Mouse (Mus musculus): ENCODE data around the gene Rabl6. TPM values are rescaled to one million over a fixed set of nuclear protein-coding genes. Genes with fewer than 3 reads are reported as not detected.

The Rabl6 gene
- total RNA-seq (2023), result 100 to 1,000 TPM; 100 to 112 TPM

DNA sequence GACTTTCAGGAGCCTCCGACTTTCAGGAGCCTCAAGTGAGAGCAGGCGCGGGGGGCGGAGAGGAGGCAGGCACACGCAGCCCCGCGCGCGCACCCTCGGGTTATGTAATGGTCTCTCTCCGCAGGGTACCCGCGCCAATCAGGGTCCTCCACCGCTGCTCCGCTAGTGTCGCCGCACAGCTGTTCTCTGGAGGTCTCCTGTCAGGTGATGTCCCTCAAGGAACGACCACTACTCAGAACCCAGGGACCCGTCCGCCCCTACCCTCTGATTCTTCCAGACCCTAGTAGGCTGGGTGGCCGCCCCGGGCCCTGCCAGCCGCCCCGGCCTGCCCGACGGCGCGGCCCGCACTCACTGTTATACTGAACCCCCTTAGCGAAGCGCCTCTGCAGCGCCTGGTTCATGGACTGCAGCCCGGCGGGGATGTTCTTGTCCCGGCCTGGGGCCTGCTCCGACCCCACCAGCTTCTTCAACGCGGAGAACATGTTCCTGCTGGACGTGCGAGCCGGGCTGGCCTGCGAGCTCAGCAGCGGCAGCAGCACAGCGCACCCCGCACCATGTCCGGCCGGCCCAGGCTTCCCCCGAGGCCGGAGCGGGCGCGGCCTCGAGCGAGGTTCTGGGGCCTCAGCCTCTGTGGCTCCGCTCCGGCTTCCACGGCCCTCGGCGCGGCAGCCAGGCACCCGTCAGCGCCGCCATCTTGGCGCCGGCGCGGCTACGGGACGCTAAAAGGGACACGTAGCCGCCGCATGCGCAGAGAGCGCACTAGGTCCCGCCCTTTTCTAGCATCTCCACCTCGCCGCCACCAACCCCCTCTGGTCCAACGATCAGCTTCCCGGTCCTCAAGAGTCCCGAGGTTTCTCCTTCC, at the start of gene Rabl6:
Gene Rabl6 (minus strand): TSS at position 761 of the 862 bp plus-strand sequence.

DNA sequence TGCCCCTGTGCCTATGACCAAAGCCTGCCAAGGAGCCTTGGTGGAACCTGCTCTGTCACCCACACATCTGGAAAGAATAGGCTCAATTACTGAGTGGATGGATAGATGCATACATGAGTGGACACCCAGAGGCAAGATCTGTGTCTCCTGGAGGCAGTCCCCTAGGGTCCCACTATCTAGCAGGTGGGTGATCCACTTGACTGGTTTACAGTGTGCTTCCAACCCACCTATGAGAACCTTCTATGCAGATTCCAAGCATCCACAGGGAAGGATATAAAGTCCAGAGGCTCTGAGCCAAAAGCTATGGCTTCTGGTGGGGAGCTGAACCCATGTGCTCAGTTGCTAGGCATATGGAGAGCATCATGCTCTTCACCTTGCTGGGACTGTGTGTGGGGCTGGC, 49.3 kb upstream of the Rabl6 start, which contains the start of gene Lcn5:
Gene Lcn5 (plus strand): TSS at position 301 of the 400 bp plus-strand sequence.

DNA sequence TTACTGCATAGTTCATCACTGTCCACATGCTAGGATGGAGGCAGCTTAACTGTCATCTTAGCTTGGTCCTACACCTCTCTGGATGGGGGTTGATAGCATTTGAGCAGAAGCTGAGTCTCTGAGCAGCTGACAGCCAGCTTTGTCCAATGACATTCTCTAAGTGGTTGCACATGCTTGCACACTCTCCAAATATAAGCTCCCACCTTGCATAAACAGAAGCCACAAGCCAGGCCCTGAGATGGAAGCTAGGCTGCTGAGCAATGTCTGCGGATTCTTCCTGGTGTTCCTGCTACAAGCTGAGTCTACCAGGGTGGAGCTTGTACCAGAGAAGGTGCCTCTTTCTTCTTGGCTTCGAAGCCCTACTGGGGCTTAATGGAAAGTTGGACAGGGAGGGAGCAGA, 44.6 kb upstream of the Rabl6 start, which contains the start of gene Lcn8:
Gene Lcn8 (plus strand): TSS at position 219 of the 400 bp plus-strand sequence.

DNA sequence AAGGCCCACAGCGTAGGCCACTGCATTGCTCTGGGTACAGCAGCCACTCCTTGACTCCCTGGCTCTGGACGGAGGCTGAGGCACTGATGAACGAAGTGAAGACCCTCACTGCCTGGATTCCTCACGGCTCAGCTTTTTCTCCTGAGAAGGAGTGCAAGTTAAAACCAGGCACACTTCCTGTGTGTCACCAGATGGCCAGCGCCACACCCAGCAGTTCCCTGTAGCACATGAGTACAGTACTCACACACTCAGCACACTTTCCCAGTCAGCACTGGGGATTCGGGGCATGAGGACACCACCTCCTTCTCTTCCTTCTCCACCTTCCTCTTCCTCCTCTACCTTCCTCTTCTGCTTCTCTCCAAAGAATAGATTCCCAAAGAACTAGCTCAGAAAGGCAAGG, 19.5 kb upstream of the Rabl6 start, which contains the start of gene Fcna:
Gene Fcna (minus strand): TSS at position 220 of the 400 bp plus-strand sequence.

DNA sequence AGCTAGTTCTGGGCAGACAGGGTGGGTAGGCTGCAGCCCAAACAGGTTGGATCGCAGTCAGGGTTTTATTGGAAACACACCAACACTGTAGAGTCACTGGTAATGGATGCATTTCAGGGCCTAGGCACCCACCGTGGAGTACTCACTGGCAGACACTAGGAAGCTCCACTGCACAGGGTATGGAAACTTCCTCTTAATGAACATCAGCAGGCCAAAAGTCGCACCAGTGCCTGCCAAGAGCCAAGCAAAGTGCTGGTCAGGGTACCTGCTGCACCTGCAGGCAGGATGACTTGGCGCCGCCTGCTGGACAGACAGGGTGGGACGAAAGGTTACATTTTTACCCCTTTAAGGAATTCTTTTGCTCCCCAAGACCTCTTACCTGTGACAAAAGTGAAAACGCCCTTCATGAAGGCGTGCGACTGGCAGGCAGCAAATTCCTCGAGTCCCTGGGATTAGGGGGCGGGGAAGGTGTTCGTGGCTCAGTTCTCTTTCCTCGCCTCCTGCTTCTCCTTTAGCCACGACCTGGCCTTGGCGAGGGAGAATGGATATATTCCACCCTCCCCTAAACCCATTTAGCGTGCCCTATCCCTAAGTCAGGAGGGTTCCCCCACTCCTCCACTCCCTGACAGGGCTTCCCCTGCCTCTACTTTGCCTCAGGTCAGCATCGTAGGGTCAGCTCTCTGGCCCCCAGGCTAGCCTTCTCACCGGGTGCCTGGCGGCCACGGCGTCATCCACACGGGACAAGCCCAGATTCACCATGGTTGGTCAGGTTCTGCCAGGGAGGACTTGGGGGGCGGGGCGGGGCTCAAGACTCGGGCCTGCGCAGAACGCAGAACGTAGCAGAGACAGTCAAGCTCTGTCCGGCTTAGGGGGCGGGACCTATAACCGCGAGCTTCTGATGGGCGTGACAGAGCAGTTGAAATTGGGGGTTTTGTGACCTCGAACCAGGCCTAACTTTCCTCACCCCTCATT, 13.2 kb upstream of the Rabl6 start, which contains the start of gene Tmem141:
Gene Tmem141 (minus strand): TSS at position 777 of the 972 bp plus-strand sequence.

DNA sequence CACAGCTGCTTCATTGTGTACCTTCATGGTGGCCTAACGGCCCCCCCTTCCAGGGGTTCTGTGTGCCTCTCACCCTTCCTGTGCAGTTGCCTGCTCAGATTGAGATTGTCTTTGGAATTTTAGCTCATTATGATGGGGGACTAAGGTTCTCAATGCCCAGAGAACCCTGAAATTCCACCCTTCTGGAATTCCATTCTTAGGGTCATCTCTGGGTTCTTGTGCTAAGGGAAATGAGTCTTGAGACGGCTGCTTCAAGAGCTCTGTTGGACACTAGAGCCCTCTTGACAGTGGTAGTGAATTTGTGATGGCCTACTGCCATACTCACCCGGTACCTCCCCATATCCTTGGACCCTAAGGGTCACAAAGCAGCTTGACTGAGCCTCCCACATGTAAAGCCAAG, 9.3 kb upstream of the Rabl6 start, which contains the start of gene Ccdc183:
Gene Ccdc183 (minus strand): TSS at position 101 of the 400 bp plus-strand sequence.

DNA sequence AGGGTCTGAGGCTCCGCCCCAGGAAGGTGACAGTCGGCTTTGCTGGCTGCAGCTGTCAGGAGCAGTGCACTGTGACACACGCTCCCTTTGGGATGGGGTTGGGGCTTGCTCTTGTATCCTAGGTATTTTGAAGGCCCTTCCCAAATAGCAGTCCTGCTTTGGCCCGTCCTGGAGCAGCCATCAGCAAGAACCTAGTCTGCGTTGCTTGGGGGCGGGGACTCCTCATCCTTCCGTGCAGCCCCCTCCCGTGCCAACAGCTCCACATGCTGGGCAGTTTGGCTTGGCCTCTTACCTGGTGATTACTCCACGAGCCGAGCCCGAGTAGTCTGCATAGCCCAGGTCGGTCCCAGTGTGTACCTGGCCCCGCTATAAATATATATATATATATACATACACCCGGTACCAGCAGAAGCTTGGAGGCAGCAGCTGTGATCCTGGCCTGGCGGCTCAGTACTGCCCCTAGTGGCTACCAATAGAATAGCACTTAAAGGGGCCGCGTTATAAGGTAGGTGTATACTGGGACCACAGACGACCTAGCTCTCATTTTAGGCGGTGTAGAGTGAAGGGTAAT, 26.9 kb downstream of the Rabl6 start, which contains the start of gene Ajm1:
Gene Ajm1 (minus strand): TSS at position 464 of the 571 bp plus-strand sequence.

DNA sequence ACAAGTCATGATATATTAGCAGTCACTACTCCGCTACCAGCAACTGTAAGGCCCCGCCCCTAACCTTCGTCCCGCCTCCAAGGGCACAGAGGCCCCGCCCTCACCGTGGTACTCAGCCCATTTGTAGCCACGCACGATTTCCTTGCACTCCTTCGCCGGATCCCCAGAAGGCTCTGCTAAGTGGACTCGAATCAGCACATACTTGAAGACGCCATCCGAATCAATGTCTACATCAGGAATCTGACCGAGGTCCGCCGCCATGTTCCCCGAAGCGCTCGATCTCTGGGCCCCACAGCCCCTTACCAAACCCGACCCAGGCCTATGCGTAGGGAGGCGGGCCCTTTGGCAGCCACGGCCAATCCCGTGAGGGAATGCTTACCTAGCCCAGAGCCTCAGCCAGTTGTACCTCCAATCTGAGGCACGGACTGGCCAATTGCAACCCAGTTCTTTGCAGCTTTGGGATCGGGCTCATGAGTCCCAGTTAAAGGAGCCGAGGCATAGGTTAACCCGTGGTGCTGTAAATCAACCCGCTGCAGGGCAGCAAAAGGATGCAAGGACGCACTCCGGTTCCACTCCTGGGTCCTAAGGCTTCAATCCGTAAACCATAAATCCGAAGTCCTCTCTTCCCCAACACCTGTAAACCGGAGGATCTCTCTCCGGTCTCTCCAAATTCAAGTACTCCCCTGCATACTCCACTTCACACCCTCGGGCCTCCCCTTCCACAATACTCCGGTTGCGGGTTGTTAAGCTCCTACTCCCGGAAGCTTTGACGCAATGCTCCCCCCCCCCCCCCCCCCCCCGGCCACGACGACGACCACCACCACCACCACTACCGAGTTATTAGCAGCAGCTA, 33.5 kb downstream of the Rabl6 start, which contains the start of the genes Mamdc4 and Phpt1:
Gene Mamdc4 (minus strand): TSS at position 267 of the 853 bp plus-strand sequence.
Gene Phpt1 (minus strand): TSS at position 646 of the 853 bp plus-strand sequence.

DNA sequence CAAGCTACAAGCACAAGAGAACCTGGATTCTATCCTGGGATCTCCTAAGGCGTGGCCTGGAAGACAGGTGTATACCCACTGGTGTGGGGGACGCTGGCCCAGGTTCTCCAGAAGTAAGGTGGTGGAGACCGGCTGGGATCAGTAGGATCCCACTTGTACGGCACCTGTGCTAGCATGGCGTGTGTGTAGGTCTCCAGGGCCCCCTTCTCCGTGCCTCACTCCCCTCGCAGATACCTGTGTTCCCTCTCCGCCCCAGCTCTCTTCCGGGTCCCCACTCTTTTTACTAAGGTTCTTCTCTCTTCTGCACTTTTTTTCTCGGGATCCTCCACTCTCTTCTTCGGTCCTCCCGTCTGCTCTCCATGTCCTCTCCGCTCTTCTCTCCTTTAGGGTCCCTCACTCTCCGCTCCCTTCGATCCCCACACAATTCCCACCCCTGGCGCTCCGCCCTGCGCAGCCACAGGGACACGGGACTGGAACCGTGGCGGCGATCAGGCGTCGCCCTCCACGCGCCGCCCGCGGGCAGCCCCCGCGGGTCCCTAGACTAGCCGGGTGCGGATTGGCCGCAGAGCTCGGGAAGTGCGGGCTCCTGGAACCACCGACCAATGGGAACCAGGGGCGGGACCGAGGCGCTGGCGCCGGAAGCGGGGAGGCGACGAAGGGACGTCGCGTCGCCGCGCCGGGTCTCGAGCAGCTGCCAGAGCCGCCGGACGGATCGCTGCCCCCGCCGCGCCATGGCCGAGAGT, 50.9 kb downstream of the Rabl6 start, which contains the start of gene Edf1:
Gene Edf1 (plus strand): TSS at position 627 of the 743 bp plus-strand sequence.

DNA sequence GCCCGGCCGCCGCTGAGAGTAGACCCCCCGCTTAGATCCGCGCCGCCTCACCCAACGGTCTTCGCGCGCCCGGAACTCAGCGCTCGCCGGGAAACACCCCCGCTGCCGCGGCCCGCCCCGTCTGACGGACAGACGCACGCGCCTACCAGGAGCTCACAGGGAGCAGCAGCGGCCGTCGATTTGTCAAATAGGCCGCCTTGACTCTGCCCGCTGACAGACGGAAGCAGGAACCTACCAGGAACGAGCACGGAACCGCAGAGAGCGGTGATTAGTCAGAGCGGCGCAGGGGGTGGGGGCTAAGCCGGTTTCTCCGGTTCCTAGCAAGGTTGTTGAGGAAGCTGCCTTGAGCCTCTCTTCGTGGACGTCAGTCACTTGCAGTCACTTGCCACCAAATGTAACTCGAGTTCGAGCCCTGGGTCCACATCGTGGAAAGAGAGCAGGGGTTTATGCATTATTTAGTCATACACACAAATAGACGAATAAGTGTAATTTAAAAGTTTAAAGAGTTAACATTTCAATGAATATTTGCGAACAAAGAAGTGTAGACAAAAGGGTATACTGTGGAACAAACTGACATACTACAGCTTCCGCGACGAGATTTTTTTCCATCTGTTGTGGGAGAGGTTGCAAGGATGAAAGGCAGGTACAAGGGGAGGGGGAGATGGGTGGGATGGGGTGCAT, 61.4 kb downstream of the Rabl6 start, which contains the start of gene Traf2:
Gene Traf2 (minus strand): TSS at position 130 of the 681 bp plus-strand sequence.

Other genes starting within 250 kb of the Rabl6 start
- 10 to 100 TPM; 25.0 to 27.0 TPM for gene Uap1l1, start 242.8 kb downstream of the Rabl6 start, total RNA-seq (2023)
- 1 to 10 TPM in 1 of 2 experiments, under 1 TPM in 1; 0.44 to 1.0 TPM for gene Sapcd2, start 236.2 kb downstream of the Rabl6 start, total RNA-seq (2023)
- gene Entpd2, start 212.6 kb downstream of the Rabl6 start, total RNA-seq (2023), result not detected
- gene Npdc1, start 209.2 kb downstream of the Rabl6 start, total RNA-seq (2023), result not detected
- gene Fut7, start 185.3 kb downstream of the Rabl6 start, total RNA-seq (2023), result not detected
- gene Abca2, start 179.8 kb downstream of the Rabl6 start, total RNA-seq (2023), result 10 to 100 TPM; 48.1 to 52.4 TPM
- not detected for gene Clic3, start 151.7 kb downstream of the Rabl6 start, total RNA-seq (2023)
- gene Paxx, start 147.4 kb downstream of the Rabl6 start, total RNA-seq (2023), result 10 to 100 TPM; 90.9 to 100.0 TPM
- gene Ptgds, start 138.5 kb downstream of the Rabl6 start, total RNA-seq (2023), result not detected
- gene Lcn12, start 114.6 kb downstream of the Rabl6 start, total RNA-seq (2023), result not detected
- 10 to 100 TPM; 72.0 to 74.1 TPM for gene Fbxw5, start 107.8 kb downstream of the Rabl6 start, total RNA-seq (2023)
- gene C8g, start 106.8 kb downstream of the Rabl6 start, total RNA-seq (2023), result under 1 TPM in 1 of 2 experiments, not detected in 1; 0.93 TPM
- 10 to 100 TPM; 59.2 to 66.5 TPM for gene Traf2, start 61.6 kb downstream of the Rabl6 start, total RNA-seq (2023)
- 100 to 1,000 TPM; 109 to 136 TPM for gene Edf1, start 50.7 kb downstream of the Rabl6 start, total RNA-seq (2023)
- gene Mamdc4, start 33.7 kb downstream of the Rabl6 start, total RNA-seq (2023), result 1 to 10 TPM; 1.2 to 3.0 TPM
- gene Phpt1, start 33.3 kb downstream of the Rabl6 start, total RNA-seq (2023), result 10 to 100 TPM; 18.3 to 19.3 TPM
- gene Ajm1, start 26.8 kb downstream of the Rabl6 start, total RNA-seq (2023), result under 1 TPM in 1 of 2 experiments, not detected in 1; 0.15 TPM
- not detected for gene Ccdc183, start 9.2 kb upstream of the Rabl6 start, total RNA-seq (2023)
- gene Tmem141, start 13.5 kb upstream of the Rabl6 start, total RNA-seq (2023), result 1 to 10 TPM in 1 of 2 experiments, not detected in 1; 1.5 TPM
- gene Fcna, start 19.5 kb upstream of the Rabl6 start, total RNA-seq (2023), result 1 to 10 TPM in 1 of 2 experiments, under 1 TPM in 1; 0.68 to 5.9 TPM
- gene Lcn8, start 44.6 kb upstream of the Rabl6 start, total RNA-seq (2023), result not detected
- gene Lcn5, start 49.4 kb upstream of the Rabl6 start, total RNA-seq (2023), result not detected
- gene Lcn6, start 68.3 kb upstream of the Rabl6 start, total RNA-seq (2023), result not detected
- gene Lcn10, start 74.2 kb upstream of the Rabl6 start, total RNA-seq (2023), result not detected
- not detected for gene Obp2a, start 91.5 kb upstream of the Rabl6 start, total RNA-seq (2023)
- 10 to 100 TPM; 24.7 to 28.4 TPM for gene Bmyc, start 98.2 kb upstream of the Rabl6 start, total RNA-seq (2023)
- gene Obp2b, start 128.5 kb upstream of the Rabl6 start, total RNA-seq (2023), result not detected
- not detected for gene Lcn3, start 157.0 kb upstream of the Rabl6 start, total RNA-seq (2023)
- gene Lcn11, start 168.5 kb upstream of the Rabl6 start, total RNA-seq (2023), result not detected
- not detected for gene Gm13539, start 173.7 kb upstream of the Rabl6 start, total RNA-seq (2023)
- gene Glt6d1, start 207.3 kb upstream of the Rabl6 start, total RNA-seq (2023), result not detected
- not detected for gene Lcn9, start 214.6 kb upstream of the Rabl6 start, total RNA-seq (2023)
- not detected for gene Sohlh1, start 238.7 kb upstream of the Rabl6 start, total RNA-seq (2023)